Mouse (Mus musculus) neutrophil, adult 65 days (primary cell): ENCODE data around the gene Lat2. TPM values are rescaled to one million over a fixed set of nuclear protein-coding genes. Genes with fewer than 3 reads are reported as not detected.

Experiments used
- total RNA-seq: library from RNA; stranded (reverse); gene quantifications from 2 replicates; pipeline ENCODE4 v1.2.4, GENCODE M21; 2023

Lat2 gene
- 35.3 and 50.4 TPM in 2 replicates for total RNA-seq

GRCm38 (mm10) chr5:134614802-134615201, at the start of gene Lat2:
Gene Lat2, minus strand, starts transcription at chr5:134615025.

GRCm38 (mm10) chr5:134639269-134639682, 24.5 kb upstream of the Lat2 start, which contains the start of gene Eif4h:
Gene Eif4h, minus strand, starts transcription at chr5:134639490.

GRCm38 (mm10) chr5:134581146-134581545, 33.7 kb downstream of the Lat2 start, which contains the start of gene Rfc2:
Gene Rfc2, plus strand, starts transcription at chr5:134581366.

GRCm38 (mm10) chr5:134560071-134560449, 54.8 kb downstream of the Lat2 start, which contains the start of gene Syna:
Gene Syna, minus strand, starts transcription at chr5:134560171.

GRCm38 (mm10) chr5:134552110-134552972, 62.5 kb downstream of the Lat2 start, which contains the start of gene Clip2:
Gene Clip2, minus strand, starts transcription at chr5:134552434.

Other genes starting within 250 kb of the Lat2 start
- gene Gtf2ird1, start 158.3 kb downstream of the Lat2 start, total RNA-seq = 12.9 and 14.2 TPM in 2 replicates
- 11.1 and 13.2 TPM in 2 replicates for gene Clip2, start 62.6 kb downstream of the Lat2 start, total RNA-seq
- gene Syna, start 54.9 kb downstream of the Lat2 start, total RNA-seq = not detected in 2 replicates
- 78.7 and 93.9 TPM in 2 replicates for gene Rfc2, start 33.7 kb downstream of the Lat2 start, total RNA-seq
- 209 and 274 TPM in 2 replicates for gene Eif4h, start 24.5 kb upstream of the Lat2 start, total RNA-seq
- gene Limk1, start 73.6 kb upstream of the Lat2 start, total RNA-seq = 6.8 and 8.5 TPM in 2 replicates
- not detected in 2 replicates for gene Eln, start 132.3 kb upstream of the Lat2 start, total RNA-seq